Mouse (Mus musculus) CH12.LX (cell line): ENCODE measurements around the gene 1700013G24Rik. TPM values are rescaled to one million over a fixed set of nuclear protein-coding genes. Genes with fewer than 3 reads are reported as not detected.

Experiments
- DNase-seq: peaks from one replicate; pipeline ENCODE4 v3.0.0-alpha.2; 2013; ENCODE audit errors: extremely low read depth
- H3K27ac ChIP-seq: 2 replicates; pipeline ENCODE4 v1.5.1; 2012; ENCODE audit warnings: low read depth, mild to moderate bottlenecking, control low read depth, moderate library complexity; ENCODE audit not compliant: insufficient read depth
- H3K27me3 ChIP-seq: replicated peaks from 2 replicates; pipeline ENCODE3; 2012; ENCODE audit warnings: inconsistent platforms
- H3K36me3 ChIP-seq, 2 experiments: replicated peaks in 1 of 2; 2 replicates each; pipeline versions ENCODE3 to v1.6.1; 2012; ENCODE audit warnings: inconsistent platforms in 1 of 2, low read length in 1 of 2, mild to moderate bottlenecking in 1 of 2, mixed read lengths in 1 of 2, moderate library complexity in 1 of 2; ENCODE audit not compliant: control insufficient read depth in 1 of 2, insufficient read depth in 1 of 2
- H3K4me1 ChIP-seq, 2 experiments: 2 replicates each; pipeline ENCODE4 v1.6.1; 2012; ENCODE audit warnings: inconsistent platforms in 1 of 2, moderate library complexity in 1 of 2; ENCODE audit not compliant: insufficient read depth in 2 of 2, control insufficient read depth in 1 of 2
- H3K4me2 ChIP-seq: 2 replicates; pipeline ENCODE4 v1.6.1; 2012; ENCODE audit warnings: low read depth, mild to moderate bottlenecking, control low read depth; ENCODE audit not compliant: poor library complexity, insufficient read depth, severe bottlenecking
- H3K4me3 ChIP-seq, 3 experiments: fragments of 150-350 bp in 1 of 3; sonication (generic) in 1 of 3; replicated peaks in 1 of 3; 2 replicates each; pipeline versions ENCODE3 to v1.5.1; 2011 to 2012; ENCODE audit warnings: low read depth in 2 of 3, low read length in 2 of 3, mild to moderate bottlenecking in 2 of 3, moderate library complexity in 2 of 3, control low read depth in 1 of 3, improper control_type of control experiment in 1 of 3, inconsistent platforms in 1 of 3, mixed read lengths in 1 of 3; ENCODE audit not compliant: poor library complexity in 1 of 3
- H3K79me2 ChIP-seq: replicated peaks from 2 replicates; pipeline ENCODE4 v1.6.1; 2012; ENCODE audit warnings: mild to moderate bottlenecking, moderate library complexity; ENCODE audit not compliant: control insufficient read depth, poor library complexity, insufficient read depth, severe bottlenecking; ENCODE audit errors: extremely low read depth
- H3K9ac ChIP-seq: 2 replicates; pipeline ENCODE4 v1.6.1; 2012; ENCODE audit warnings: low read depth, mild to moderate bottlenecking, control low read depth, moderate library complexity; ENCODE audit not compliant: insufficient read depth
- H3K9me3 ChIP-seq: replicated peaks from 2 replicates; pipeline ENCODE3; 2012; ENCODE audit warnings: low read length, inconsistent platforms, mixed read lengths
- BHLHE40 ChIP-seq: IDR thresholded peaks from 2 replicates; pipeline ENCODE4 v1.6.1; 2011; ENCODE audit warnings: mild to moderate bottlenecking, low read depth, low read length, improper control_type of control experiment
- CHD2 ChIP-seq: IDR thresholded peaks from 2 replicates; pipeline ENCODE4 v1.6.1; 2011; ENCODE audit warnings: low read length, improper control_type of control experiment
- CTCF ChIP-seq, 2 experiments: IDR thresholded peaks in 1 of 2; conservative IDR thresholded peaks in 1 of 2; 2 replicates each; pipeline ENCODE4 v1.5.1; 2011 to 2012; ENCODE audit warnings: low read depth in 2 of 2, low read length in 2 of 2, improper control_type of control experiment in 1 of 2, inconsistent platforms in 1 of 2, mild to moderate bottlenecking in 1 of 2, moderate library complexity in 1 of 2
- GABPA ChIP-seq: IDR thresholded peaks from 2 replicates; pipeline ENCODE4 v1.6.1; 2012; ENCODE audit warnings: low read depth, low read length, improper control_type of control experiment, inconsistent platforms; ENCODE audit not compliant: insufficient replicate concordance
- JUND ChIP-seq: conservative IDR thresholded peaks from 2 replicates; pipeline ENCODE4 v1.6.1; 2011; ENCODE audit warnings: low read depth, low read length, improper control_type of control experiment
- KAT2A ChIP-seq: IDR thresholded peaks from 2 replicates; pipeline ENCODE4 v1.6.1; 2012; ENCODE audit warnings: low read length, improper control_type of control experiment, inconsistent platforms; ENCODE audit not compliant: insufficient replicate concordance
- MAZ ChIP-seq: IDR thresholded peaks from 2 replicates; pipeline ENCODE4 v1.6.1; 2012; ENCODE audit warnings: low read depth, mild to moderate bottlenecking, inconsistent platforms, low read length, improper control_type of control experiment, moderate library complexity
- MEF2A ChIP-seq: IDR thresholded peaks from 2 replicates; pipeline ENCODE4 v1.6.1; 2014; ENCODE audit warnings: low read depth, mild to moderate bottlenecking, inconsistent platforms, low read length, improper control_type of control experiment, borderline replicate concordance
- MYC ChIP-seq: IDR thresholded peaks from 2 replicates; pipeline ENCODE4 v1.6.1; 2011; ENCODE audit warnings: low read depth, mild to moderate bottlenecking, improper control_type of control experiment, low read length
- PAX5 ChIP-seq: IDR thresholded peaks from 2 replicates; pipeline ENCODE4 v1.6.1; 2012; ENCODE audit warnings: low read length, inconsistent platforms, mixed read lengths
- POLR2A ChIP-seq: IDR thresholded peaks from 2 replicates; pipeline ENCODE4 v1.6.1; 2011; ENCODE audit warnings: low read depth, mild to moderate bottlenecking, improper control_type of control experiment, low read length
- RAD21 ChIP-seq: IDR thresholded peaks from 2 replicates; pipeline ENCODE4 v1.6.1; 2011; ENCODE audit warnings: low read depth, mild to moderate bottlenecking, low read length, improper control_type of control experiment, moderate library complexity
- TBP ChIP-seq: conservative IDR thresholded peaks from 2 replicates; pipeline ENCODE4 v1.6.1; 2011; ENCODE audit warnings: low read depth, low read length, improper control_type of control experiment
- UBTF ChIP-seq: IDR thresholded peaks from 2 replicates; pipeline ENCODE4 v1.6.1; 2012; ENCODE audit warnings: low read depth, mild to moderate bottlenecking, inconsistent platforms, low read length, improper control_type of control experiment, moderate library complexity
- USF1 ChIP-seq: IDR thresholded peaks from 2 replicates; pipeline ENCODE4 v1.6.1; 2014; ENCODE audit warnings: low read depth, mild to moderate bottlenecking, inconsistent platforms, low read length, improper control_type of control experiment
- ZC3H11A ChIP-seq: IDR thresholded peaks from 2 replicates; pipeline ENCODE4 v1.6.1; 2012; ENCODE audit warnings: low read depth, mild to moderate bottlenecking, inconsistent platforms, low read length, improper control_type of control experiment
- ZMIZ1 ChIP-seq: IDR thresholded peaks from 2 replicates; pipeline ENCODE4 v1.6.1; 2012; ENCODE audit warnings: low read depth, mild to moderate bottlenecking, inconsistent platforms, low read length, improper control_type of control experiment
- ZNF384 ChIP-seq: IDR thresholded peaks from 2 replicates; pipeline ENCODE4 v1.6.1; 2012; ENCODE audit warnings: low read depth, low read length, improper control_type of control experiment, inconsistent platforms
- dilution Hi-C: fragments of 300-500 bp; cut with MboI; formaldehyde crosslinking; loops from 2 replicates; pipeline ENCODE4 v1.14.3; 2020; ENCODE audit warnings: low sequenced_read_pairs; ENCODE audit not compliant: extremely low pct_unique_long_range_greater_than_20kb, extremely low pct_ligation_motif_present
- in situ Hi-C: fragments of 300-500 bp; cut with MboI; formaldehyde crosslinking; loops from 3 replicates; pipeline ENCODE4 v1.14.3; 2019; ENCODE audit warnings: low sequenced_read_pairs, low pct_ligation_motif_present, low pct_unique_long_range_greater_than_20kb, mixed read lengths
- polyA plus RNA-seq: library from polyadenylated mRNA; unstranded; fragments of >175 nt; gene quantifications from 2 replicates; pipeline ENCODE4 v1.2.1, GENCODE M21; 2012; ENCODE audit warnings: low read depth; ENCODE audit not compliant: insufficient read length
- total RNA-seq, 2 experiments: library from RNA; depleted of rRNA; stranded (reverse); fragments of 300-350 nt in 1 of 2; fragments of >200 nt in 1 of 2; gene quantifications; 2 replicates each; pipeline ENCODE4 v1.2.3; 2012 to 2014

1700013G24Rik gene
- total and polyA plus RNA-seq, 3 experiments, result not detected

GRCm38 (mm10) chr4:137454582-137454981 is 1.5 kb downstream of the 1700013G24Rik start:
- dilution Hi-C loops, result no loop called here
- no peak overlapping the region for H3K9ac ChIP-seq
- TF ChIP-seq MYC (no peak), PAX5 (no peak)
- TF ChIP-seq, all 38 proteins: peak for 0
- Histone ChIP-seq H3K4me3 (no peak overlapping the region), H3K27ac (no peak overlapping the region), H3K27me3 (no peaks in the 10 kb centered on the region), H3K4me2 (no peak overlapping the region), H3K4me1 (peaks cover 3 to 23% of the 10 kb centered on the region in 2 experiments; a peak in 2 of 4 replicates), H3K36me3 (no peaks in the 10 kb centered on the region), H3K9me3 (peaks cover 2% of the 10 kb centered on the region), H3K79me2 (no peaks in the 10 kb centered on the region)
- DNase-seq, result no peak
- in situ Hi-C loops, result no loop called here

GRCm38 (mm10) chr4:137456581-137456980 is 3.5 kb downstream of the 1700013G24Rik start:
- Histone ChIP-seq H3K4me1 (peaks cover 0 to 14% of the 10 kb centered on the region in 2 experiments; a peak in 2 of 4 replicates), H3K36me3 (no peaks in the 10 kb centered on the region), H3K27ac (no peak overlapping the region), H3K9me3 (peaks cover 2% of the 10 kb centered on the region), H3K4me3 (no peak overlapping the region), H3K79me2 (no peaks in the 10 kb centered on the region), H3K9ac (no peak overlapping the region), H3K4me2 (no peak overlapping the region), H3K27me3 (no peaks in the 10 kb centered on the region)
- DNase-seq, result no peak
- in situ Hi-C loops (no loop called here), dilution Hi-C loops (no loop called here)
- TF ChIP-seq ZC3H11A (no peak), RAD21 (no peak), CHD2 (no peak), ZNF384 (no peak), JUND (no peak), MEF2A (no peak), BHLHE40 (no peak), UBTF (no peak), MYC (no peak), USF1 (no peak), POLR2A (no peak), ZMIZ1 (no peak), TBP (no peak), MAZ (no peak), CTCF (conservative IDR thresholded peaks at IDR 0.05 in 1 of 2, IDR thresholded peaks at IDR 0.05 in 1 of 2; ENCODE audit: low read depth in 2 of 2, low read length in 2 of 2) (no peak), GABPA (no peak), KAT2A (no peak)
